Mouse (Mus musculus) lung, embryonic 16.5 days (tissue): ENCODE measurements around the gene Catsper2. TPM values are rescaled to one million over a fixed set of nuclear protein-coding genes. Genes with fewer than 3 reads are reported as not detected.
A peak's percentile ranks its signal among the peaks of the same experiment; 100 is the strongest.
"Not testable (repeated sequence)": the region's sequence is repeated elsewhere in the genome, so short reads cannot be mapped to it uniquely, and the experiment has no call there.

ENCODE experiments used
- ATAC-seq: fragments of 200-750 bp; cut with Nextera tagmentation; 2 replicates; pipeline ENCODE4 v1.8.0; 2017; ENCODE audit warnings: low read depth, mild to moderate bottlenecking, moderate library complexity
- H3K27ac ChIP-seq: fragments of 300-500 bp; sonication (generic); 2 replicates; pipeline ENCODE4 v1.5.1; 2014; ENCODE audit warnings: mild to moderate bottlenecking, control low read depth, low read length
- H3K27me3 ChIP-seq: fragments of 300-500 bp; sonication (generic); 2 replicates; pipeline ENCODE4 v1.6.1; 2014; ENCODE audit warnings: low read depth, low read length, mixed read lengths; ENCODE audit not compliant: control insufficient read depth, insufficient read depth
- H3K36me3 ChIP-seq: fragments of 300-500 bp; sonication (generic); 2 replicates; pipeline ENCODE4 v1.6.1; 2014; ENCODE audit warnings: low read length; ENCODE audit not compliant: control insufficient read depth, insufficient read depth
- H3K4me1 ChIP-seq: fragments of 300-500 bp; sonication (generic); replicated peaks from 2 replicates; pipeline ENCODE4 v1.6.1; 2014; ENCODE audit warnings: low read length, mixed read lengths; ENCODE audit not compliant: control insufficient read depth, insufficient read depth
- H3K4me2 ChIP-seq: fragments of 300-500 bp; sonication (generic); 2 replicates; pipeline ENCODE4 v1.6.1; 2014; ENCODE audit warnings: low read depth, low read length, control low read depth
- H3K4me3 ChIP-seq: fragments of 300-500 bp; sonication (generic); 2 replicates; pipeline ENCODE4 v1.5.1; 2014; ENCODE audit warnings: mild to moderate bottlenecking, low read length, control low read depth
- H3K9ac ChIP-seq: fragments of 300-500 bp; sonication (generic); 2 replicates; pipeline ENCODE4 v1.6.1; 2014; ENCODE audit warnings: low read length, control low read depth
- H3K9me3 ChIP-seq: fragments of 300-500 bp; sonication (generic); 2 replicates; pipeline ENCODE4 v1.6.1; 2016; ENCODE audit warnings: low read length; ENCODE audit not compliant: control insufficient read depth
- WGBS: fragments of 180-500 bp; shearing (Covaris S2); extraction: QIAGEN DNeasy Blood & Tissue Kit; methylation state at CpG from one replicate; pipeline ENCODE4 v1.1.7; 2014; 5-methylcytosine and 5-hydroxymethylcytosine counted together
- polyA plus RNA-seq: library from polyadenylated mRNA; unstranded; fragments of >200 nt; fragmentation: Nextera tagmentation; extraction: Ambion mirVana; gene quantifications from 2 replicates; pipeline ENCODE4 v1.2.1, GENCODE M21; 2015

The Catsper2 gene
- polyA plus RNA-seq, 1 experiment from 2014 or later: 1.9 TPM

DNA sequence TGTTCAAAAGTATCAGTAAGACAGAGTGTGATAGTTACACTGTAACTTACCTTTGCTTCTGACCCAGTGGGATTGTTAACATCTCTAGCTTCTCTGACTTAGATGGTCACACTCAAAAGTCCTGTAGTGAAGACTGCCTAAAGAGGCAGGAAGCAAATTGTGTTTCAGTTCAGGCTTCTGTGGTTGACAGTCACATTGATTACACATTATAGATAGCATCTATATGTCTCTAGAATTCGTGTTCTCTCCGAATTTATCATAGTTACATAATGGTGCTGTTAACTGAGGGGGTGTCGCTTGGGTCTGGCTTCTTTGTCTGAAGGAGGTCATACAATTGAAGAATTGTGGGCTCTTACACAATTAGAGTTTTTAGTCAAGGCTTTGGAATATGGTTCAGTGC is 1.5 kb upstream of the Catsper2 start:
- H3K27ac ChIP-seq: no peak overlapping the region
- no peaks in the 10 kb centered on the region for H3K27me3 ChIP-seq
- peaks cover 6% of the 10 kb centered on the region for H3K36me3 ChIP-seq
- H3K9ac ChIP-seq: peak overlapping the region; percentile 63
- 29% methylated on average over 3 of the region's 3 CpGs for WGBS
- H3K4me2 ChIP-seq: peak overlapping the region; percentile 70
- peaks cover 19% of the 10 kb centered on the region for H3K4me1 ChIP-seq
- H3K4me3 ChIP-seq: peak overlapping the region; percentile 84
- H3K9me3 ChIP-seq: no peaks in the 10 kb centered on the region
- ATAC-seq: no peak

DNA sequence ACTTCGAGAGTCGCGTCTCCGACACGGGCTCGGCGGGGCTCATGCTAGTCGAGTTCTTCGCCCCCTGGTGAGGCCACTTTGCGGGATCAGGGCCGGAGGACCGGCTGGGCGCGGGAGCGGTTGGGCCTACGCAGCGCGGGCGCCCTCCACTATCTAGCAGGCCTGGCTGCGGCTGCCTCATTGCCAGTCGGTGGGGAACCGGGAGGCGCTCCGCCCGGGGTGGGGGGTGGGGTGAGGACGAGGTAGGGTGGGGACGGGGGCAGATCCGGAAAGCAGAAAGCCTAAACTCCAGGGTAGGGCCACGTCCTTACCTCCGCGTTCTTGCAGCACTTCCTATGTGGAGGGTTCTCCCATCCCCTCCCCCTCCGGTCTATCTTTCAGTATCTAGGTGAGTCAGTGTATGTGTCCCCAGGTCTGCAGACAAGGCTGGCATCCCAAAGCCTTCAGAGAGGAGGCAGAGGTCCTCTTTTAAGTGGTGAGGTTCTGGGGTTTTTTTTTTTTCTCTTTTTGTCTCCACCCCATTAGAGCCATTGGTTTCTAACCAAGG is 620 bp upstream of the Catsper2 start:
- Histone ChIP-seq H3K9ac (peak overlapping the region; percentile 97), H3K4me3 (peak overlapping the region; percentile 84), H3K27me3 (no peaks in the 10 kb centered on the region), H3K4me1 (peaks cover 19% of the 10 kb centered on the region), H3K36me3 (peaks cover 2% of the 10 kb centered on the region; the same call in 1 of the 2 replicates), H3K27ac (peak overlapping the region; percentile 96), H3K9me3 (no peaks in the 10 kb centered on the region), H3K4me2 (peak overlapping the region; percentile 70)
- WGBS: 0% methylated on average over 32 of the region's 32 CpGs
- ATAC-seq: peak; percentile 51

DNA sequence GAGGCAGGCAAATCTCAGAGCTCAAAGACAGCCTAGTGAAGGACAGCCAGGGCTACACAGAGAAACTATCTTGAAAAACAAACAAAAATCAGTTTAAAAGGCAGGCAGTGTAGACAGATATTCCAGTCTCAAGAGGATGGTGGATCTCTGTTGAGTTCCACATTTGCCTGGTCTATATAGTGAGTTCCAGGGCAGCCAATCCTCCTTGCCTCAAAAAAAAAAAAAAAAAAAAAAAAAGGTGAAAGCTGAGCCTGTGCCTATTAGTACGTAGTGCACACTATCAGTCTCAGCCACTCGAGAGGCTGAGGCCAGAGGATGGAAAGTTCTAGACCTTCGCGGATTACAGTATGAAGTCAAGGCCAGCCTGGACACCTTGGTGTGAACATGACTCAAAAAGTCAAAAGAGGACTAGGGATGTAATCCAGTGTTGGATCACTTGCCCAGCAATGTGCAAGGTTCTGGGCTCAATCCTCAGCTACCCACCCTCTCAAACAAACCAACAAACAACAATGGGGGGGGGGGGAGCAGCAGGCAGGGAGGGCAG is 677 bp downstream of the Catsper2 start:
- H3K4me3 ChIP-seq: peak overlapping the region; percentile 84
- peak overlapping the region; percentile 95 for H3K27ac ChIP-seq
- H3K36me3 ChIP-seq: peaks cover 2% of the 10 kb centered on the region; the same call in 1 of the 2 replicates
- peak overlapping the region; percentile 79 for H3K9ac ChIP-seq
- WGBS: 4% methylated on average over 4 of the region's 4 CpGs
- H3K4me1 ChIP-seq: peaks cover 17% of the 10 kb centered on the region; the same call in 1 of the 2 replicates
- no peaks in the 10 kb centered on the region for H3K9me3 ChIP-seq
- H3K4me2 ChIP-seq: peak overlapping the region; percentile 69
- peak; percentile 0; the same call in 1 of the 2 replicates for ATAC-seq
- no peaks in the 10 kb centered on the region for H3K27me3 ChIP-seq

DNA sequence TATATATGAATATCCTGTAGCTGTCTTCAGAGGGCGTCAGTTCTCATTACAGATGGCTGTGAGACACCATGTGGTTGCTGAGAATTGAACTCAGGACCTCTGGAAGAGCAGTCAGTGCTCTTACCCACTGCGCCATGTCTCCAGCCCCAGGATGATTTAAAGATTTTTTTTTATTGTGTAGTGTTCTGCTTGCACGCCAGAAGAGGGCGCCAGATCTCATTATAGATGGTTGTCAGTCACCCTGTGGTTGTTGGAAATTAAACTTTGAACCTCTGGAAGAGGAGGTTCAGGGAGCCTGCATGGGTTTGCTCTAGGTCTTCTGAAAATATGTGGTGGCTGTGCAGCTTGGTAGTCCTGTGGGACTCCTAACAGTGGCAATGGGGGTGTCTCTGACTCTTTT is 5.4 kb downstream of the Catsper2 start:
- no peak overlapping the region for H3K4me2 ChIP-seq
- H3K9me3 ChIP-seq: no peaks in the 10 kb centered on the region
- H3K9ac ChIP-seq: no peak overlapping the region
- H3K27me3 ChIP-seq: no peaks in the 10 kb centered on the region
- H3K4me3 ChIP-seq: no peak overlapping the region
- 32% methylated on average over 4 of the region's 4 CpGs for WGBS
- H3K27ac ChIP-seq: no peak overlapping the region
- no peaks in the 10 kb centered on the region for H3K36me3 ChIP-seq
- peaks cover 4% of the 10 kb centered on the region; the same call in 1 of the 2 replicates for H3K4me1 ChIP-seq
- ATAC-seq: no peak

DNA sequence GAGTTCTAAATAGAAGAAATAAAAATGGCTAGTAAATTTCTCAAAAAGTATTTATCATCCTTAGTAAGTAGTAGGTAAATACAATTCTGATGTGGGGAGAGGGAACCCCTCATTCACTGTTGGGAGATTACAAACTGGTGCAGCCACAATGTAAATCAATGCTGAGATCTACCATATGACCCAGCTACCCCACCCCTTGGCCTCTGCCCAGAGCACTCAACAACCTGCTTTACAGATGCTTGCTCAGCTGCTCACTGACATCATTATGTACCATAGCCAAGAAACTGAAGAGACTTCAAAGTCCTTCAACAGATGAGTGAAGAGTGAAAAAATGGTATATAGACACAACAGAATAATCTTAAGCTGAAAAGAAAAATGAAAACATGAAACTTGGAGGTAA is 10.3 kb downstream of the Catsper2 start:
- no peaks in the 10 kb centered on the region for H3K9me3 ChIP-seq
- H3K4me2 ChIP-seq: no peak overlapping the region
- no peaks in the 10 kb centered on the region for H3K36me3 ChIP-seq
- no peaks in the 10 kb centered on the region for H3K27me3 ChIP-seq
- no peak overlapping the region for H3K4me3 ChIP-seq
- ATAC-seq: no peak
- H3K27ac ChIP-seq: no peak overlapping the region
- H3K4me1 ChIP-seq: no peaks in the 10 kb centered on the region
- no peak overlapping the region for H3K9ac ChIP-seq

DNA sequence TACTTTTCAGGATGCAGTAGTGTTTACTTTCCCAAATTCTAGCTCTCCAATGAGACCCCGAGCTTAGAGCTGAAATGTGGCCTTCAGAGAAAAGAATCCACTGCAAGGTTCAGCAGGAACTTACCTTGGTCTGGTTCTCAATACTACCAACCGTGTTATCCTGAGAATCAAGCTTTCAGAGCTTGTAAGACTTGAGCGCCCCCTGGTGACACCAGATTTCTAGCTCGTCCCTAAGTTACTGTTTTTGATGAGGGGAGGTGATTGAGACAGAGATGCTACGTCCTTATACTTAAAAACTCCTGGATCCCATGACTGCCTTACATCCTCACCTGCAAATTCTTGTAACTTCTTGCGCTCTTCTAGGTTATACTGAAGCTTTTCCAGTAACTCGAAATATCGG is 17.0 kb downstream of the Catsper2 start:
- 9% methylated on average over 8 of the region's 8 CpGs for WGBS
- H3K27me3 ChIP-seq: no peaks in the 10 kb centered on the region
- no peak overlapping the region for H3K9ac ChIP-seq
- no peak overlapping the region for H3K4me3 ChIP-seq
- no peak for ATAC-seq
- no peaks in the 10 kb centered on the region for H3K9me3 ChIP-seq
- H3K27ac ChIP-seq: no peak overlapping the region
- no peak overlapping the region for H3K4me2 ChIP-seq
- H3K36me3 ChIP-seq: no peaks in the 10 kb centered on the region
- no peaks in the 10 kb centered on the region for H3K4me1 ChIP-seq

DNA sequence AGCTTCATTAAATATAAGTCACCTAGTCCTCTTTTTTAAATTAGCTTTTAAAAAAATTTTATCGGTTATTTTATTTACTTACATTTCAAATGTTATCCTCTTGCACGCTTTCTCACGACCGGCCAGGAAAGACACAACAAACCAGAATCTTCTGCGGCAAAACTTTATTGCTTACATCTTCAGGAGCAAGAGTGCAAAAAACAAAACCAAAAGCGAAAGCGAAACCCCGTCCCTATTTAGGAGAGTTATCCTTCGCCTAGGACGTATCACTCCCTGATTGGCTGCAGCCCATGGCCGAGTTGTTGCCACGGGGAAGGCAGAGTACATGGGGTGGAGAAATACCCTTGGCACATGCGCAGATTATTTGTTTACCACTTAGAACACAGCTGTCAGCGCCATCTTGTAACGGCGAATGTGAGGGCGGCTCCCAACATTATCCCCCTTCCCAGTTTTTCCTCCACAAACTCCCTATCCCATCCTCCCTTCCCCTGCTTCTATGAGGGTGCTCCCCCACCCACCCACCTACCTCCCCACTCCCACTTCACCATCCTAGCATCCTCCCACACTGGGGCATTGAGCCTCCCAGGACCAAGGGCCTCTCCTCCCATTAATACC is 26.5 kb downstream of the Catsper2 start, which contains the start of gene Strc:
Gene Strc (minus strand): TSS at position 208 of the 615 bp plus-strand sequence.
- 94% methylated on average over 15 of the region's 17 CpGs for WGBS
- ATAC-seq, H3K36me3 ChIP-seq: not testable (repeated sequence)

DNA sequence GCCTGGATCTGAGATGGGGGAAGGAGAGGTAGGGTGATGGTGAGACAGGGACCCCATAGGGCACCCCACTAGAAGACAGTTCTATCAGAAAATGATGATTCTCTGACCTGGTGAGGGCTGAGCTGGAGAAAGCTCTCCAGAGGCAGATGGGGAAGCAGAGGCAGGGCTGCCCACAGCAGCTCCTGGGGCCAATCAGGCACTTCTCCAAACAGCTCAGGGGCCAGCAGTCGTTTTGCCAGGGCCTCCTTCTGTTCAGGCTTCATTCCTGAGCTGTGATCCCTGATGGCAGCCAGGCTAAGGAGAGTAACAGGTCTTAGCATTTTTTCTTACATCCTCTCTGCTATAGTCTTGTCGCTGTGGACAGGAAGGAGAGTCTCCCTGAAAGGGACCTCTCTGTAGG is 38.8 kb downstream of the Catsper2 start:
- H3K4me3 ChIP-seq: no peak overlapping the region
- H3K4me1 ChIP-seq: no peaks in the 10 kb centered on the region
- H3K27ac ChIP-seq: no peak overlapping the region
- H3K9ac ChIP-seq: no peak overlapping the region
- no peaks in the 10 kb centered on the region for H3K9me3 ChIP-seq
- WGBS: 38% methylated on average over 2 of the region's 2 CpGs
- no peak for ATAC-seq
- H3K36me3 ChIP-seq: no peaks in the 10 kb centered on the region
- H3K4me2 ChIP-seq: no peak overlapping the region
- H3K27me3 ChIP-seq: no peaks in the 10 kb centered on the region

More for the DNA sequence above, 26.5 kb downstream of the Catsper2 start, which contains the start of gene Strc:
- not testable (repeated sequence) for H3K4me3 ChIP-seq, H3K27me3 ChIP-seq, H3K4me2 ChIP-seq, H3K27ac ChIP-seq, H3K9me3 ChIP-seq, H3K4me1 ChIP-seq, H3K9ac ChIP-seq

DNA sequence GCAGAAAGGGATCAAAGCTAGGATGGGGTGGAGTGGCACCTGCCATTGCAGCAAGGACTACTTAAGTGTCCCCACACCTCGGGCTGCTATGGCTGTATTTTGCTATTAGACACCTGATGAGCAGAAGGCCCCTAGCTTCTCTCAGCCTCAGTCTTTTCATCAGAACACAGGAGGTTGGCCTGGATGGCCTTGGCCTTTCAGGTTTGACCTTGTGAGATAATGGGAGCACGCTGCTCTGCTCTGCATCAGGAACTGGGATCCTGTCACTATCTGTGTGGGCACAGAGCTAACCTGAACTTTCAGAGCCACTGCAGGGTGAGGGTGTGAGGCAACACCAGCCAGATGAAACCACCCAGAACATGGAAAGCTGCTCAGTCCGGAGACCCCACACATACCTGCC is 41.3 kb downstream of the Catsper2 start:
- ATAC-seq: no peak
- Histone ChIP-seq H3K36me3 (no peaks in the 10 kb centered on the region), H3K27me3 (no peaks in the 10 kb centered on the region)

More for the DNA sequence above, 41.3 kb downstream of the Catsper2 start:
- Histone ChIP-seq H3K4me1 (no peaks in the 10 kb centered on the region), H3K27ac (no peak overlapping the region), H3K9ac (no peak overlapping the region), H3K4me3 (no peak overlapping the region), H3K9me3 (no peaks in the 10 kb centered on the region), H3K4me2 (no peak overlapping the region)
- 59% methylated on average over 3 of the region's 3 CpGs for WGBS
